Mouse (Mus musculus): ENCODE measurements around the gene Cd300lf. TPM values are rescaled to one million over a fixed set of nuclear protein-coding genes. Genes with fewer than 3 reads are reported as not detected.

The Cd300lf gene
- polyA plus RNA-seq, 1 experiment from 2014 or later = not detected

DNA sequence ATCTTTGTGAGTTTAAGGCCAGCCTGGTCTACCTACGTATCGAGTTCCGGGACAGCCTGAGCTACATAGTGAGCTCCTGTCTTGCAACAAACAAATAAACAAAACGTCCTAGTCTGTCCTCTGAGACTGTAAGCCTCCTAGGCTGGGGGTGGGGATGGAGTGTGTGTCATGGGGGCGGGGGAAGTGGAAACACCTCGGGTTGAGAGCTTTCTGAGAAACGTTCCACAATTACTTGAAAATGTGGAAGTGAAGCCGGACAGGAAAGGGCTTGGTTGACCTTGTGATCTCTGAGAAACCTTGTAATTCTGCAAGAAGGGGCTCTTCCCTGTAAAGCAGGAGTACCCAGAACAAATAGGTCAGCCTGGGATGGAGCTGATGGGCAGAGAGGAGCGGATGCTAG is 14.4 kb downstream of the Cd300lf start:
- Histone ChIP-seq H3K4me2 (replicated peaks) (no peak overlapping the region), H3K9ac (no peak overlapping the region), H3K4me3 (replicated peaks; ENCODE audit: low read length) (no peak overlapping the region), H3K36me3 (replicated peaks; ENCODE audit: control insufficient read depth, insufficient read depth) (no peaks in the 10 kb centered on the region), H3K4me1 (replicated peaks; ENCODE audit: control insufficient read depth, insufficient read depth, low read length) (no peaks in the 10 kb centered on the region), H3K9me3 (ENCODE audit: control insufficient read depth, low read length) (no peaks in the 10 kb centered on the region), H3K27ac (no peak overlapping the region), H3K27me3 (ENCODE audit: control insufficient read depth, insufficient read depth, low read length) (no peaks in the 10 kb centered on the region)
- WGBS = 82% methylated on average over 9 of the region's 9 CpGs
- ATAC-seq (ENCODE audit: low FRiP score) (no peak), DNase-seq (ENCODE audit: low spot score) (no peak)

DNA sequence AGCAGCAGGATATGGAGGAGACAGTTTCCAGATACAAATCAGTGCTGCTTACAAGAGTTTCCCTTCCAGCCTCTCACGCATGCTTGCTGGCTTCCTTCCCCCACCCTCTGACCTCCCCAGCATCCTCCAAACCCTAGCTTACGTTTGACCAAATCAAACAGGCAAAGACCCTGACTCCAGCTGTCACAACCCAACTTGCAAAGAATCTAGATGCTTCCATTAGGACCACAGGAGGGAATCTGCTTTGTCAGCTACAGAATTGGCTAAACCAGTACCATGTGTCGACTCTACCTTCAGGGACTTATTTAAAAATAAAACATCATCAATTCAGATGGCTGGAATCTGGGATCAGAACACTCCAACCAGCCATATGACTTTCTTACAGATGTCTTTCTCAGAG is 21.6 kb downstream of the Cd300lf start:
- no peak overlapping the region for H3K4me2 ChIP-seq (replicated peaks)
- H3K27me3 ChIP-seq (ENCODE audit: control insufficient read depth, insufficient read depth, low read length) = no peaks in the 10 kb centered on the region
- no peak overlapping the region for H3K27ac ChIP-seq
- ATAC-seq (ENCODE audit: low FRiP score) (no peak), DNase-seq (ENCODE audit: low spot score) (no peak)
- H3K4me3 ChIP-seq (replicated peaks; ENCODE audit: low read length) = no peak overlapping the region
- no peak overlapping the region for H3K9ac ChIP-seq
- H3K36me3 ChIP-seq (replicated peaks; ENCODE audit: control insufficient read depth, insufficient read depth) = no peaks in the 10 kb centered on the region
- 62% methylated on average over 3 of the region's 3 CpGs for WGBS
- H3K9me3 ChIP-seq (ENCODE audit: control insufficient read depth, low read length) = no peaks in the 10 kb centered on the region
- H3K4me1 ChIP-seq (replicated peaks; ENCODE audit: control insufficient read depth, insufficient read depth, low read length) = no peaks in the 10 kb centered on the region

DNA sequence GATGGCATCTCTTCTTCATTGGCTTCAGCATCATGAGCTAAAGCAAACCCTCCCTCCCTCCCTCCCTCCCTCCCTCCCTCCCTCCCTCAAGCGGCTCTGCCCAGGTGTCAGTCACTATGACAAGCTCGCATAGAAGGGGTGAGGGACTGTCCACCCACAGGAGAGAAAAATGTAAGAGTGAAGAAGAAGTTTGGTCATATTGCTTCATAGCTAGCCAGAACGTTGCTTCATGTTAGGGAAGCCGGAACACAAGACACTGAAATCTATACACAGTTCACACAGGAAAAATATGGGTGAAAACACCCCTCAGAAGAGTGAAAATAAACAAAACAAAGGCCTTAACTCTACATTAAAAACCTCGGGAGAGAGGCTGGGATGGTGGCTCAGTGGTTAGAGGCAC is 23.5 kb downstream of the Cd300lf start:
- no peak overlapping the region for H3K9ac ChIP-seq
- no peak overlapping the region for H3K27ac ChIP-seq
- ATAC-seq (ENCODE audit: low FRiP score) (no peak), DNase-seq (ENCODE audit: low spot score) (no peak)
- H3K4me2 ChIP-seq (replicated peaks) = no peak overlapping the region
- H3K4me1 ChIP-seq (replicated peaks; ENCODE audit: control insufficient read depth, insufficient read depth, low read length) = no peaks in the 10 kb centered on the region
- no peaks in the 10 kb centered on the region for H3K9me3 ChIP-seq (ENCODE audit: control insufficient read depth, low read length)
- no peaks in the 10 kb centered on the region for H3K27me3 ChIP-seq (ENCODE audit: control insufficient read depth, insufficient read depth, low read length)
- whole genome bisulfite sequencing = 90% methylated on average over 3 of the region's 5 CpGs
- no peaks in the 10 kb centered on the region for H3K36me3 ChIP-seq (replicated peaks; ENCODE audit: control insufficient read depth, insufficient read depth)
- H3K4me3 ChIP-seq (replicated peaks; ENCODE audit: low read length) = no peak overlapping the region

DNA sequence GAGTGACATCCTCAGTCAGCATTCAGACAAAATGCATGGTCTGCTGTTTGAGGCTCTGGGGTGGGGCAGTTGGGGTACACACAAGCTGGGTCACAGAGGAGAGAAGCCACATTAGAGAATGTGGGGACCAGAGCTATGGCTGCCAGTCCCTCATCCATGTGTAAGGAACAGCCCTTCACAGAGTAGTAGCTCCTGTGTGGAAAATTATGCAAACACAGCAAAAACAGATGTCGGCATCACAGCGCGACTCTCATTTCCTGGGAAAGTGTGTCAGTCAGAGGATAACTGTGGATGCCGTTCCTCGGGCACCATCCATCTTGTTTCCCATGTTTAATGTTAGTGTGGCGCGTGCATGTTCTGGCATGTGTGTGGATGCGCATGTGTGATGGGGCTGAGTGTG is 25.6 kb downstream of the Cd300lf start:
- no peak overlapping the region for H3K27ac ChIP-seq
- no peaks in the 10 kb centered on the region for H3K9me3 ChIP-seq (ENCODE audit: control insufficient read depth, low read length)

DNA sequence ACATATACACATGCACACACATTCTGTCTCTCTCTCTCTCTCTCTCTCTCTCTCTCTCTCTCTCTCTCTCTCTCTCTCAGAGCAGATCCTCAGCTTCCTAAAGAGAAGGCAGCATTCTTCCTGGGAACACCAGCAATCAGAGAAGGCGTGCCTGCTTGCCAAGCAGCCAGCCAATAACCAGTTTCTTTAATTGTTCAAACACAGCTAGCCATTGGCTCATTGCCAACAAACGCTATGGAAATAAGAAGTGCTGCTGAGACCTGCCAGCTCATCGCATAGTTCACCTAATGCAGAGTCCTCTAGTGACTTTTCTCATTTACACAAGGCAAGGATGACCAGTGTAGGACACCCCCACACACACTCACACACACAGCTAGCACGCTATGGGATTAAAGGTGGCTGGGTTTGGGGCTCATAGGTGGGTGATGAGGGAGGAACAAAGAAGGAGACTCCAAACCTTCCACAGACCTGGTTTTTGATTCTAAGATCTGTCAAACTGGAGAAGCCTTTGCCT is 26.3 kb downstream of the Cd300lf start:
- H3K27me3 ChIP-seq (ENCODE audit: control insufficient read depth, insufficient read depth, low read length) = no peaks in the 10 kb centered on the region
- no peak overlapping the region for H3K9ac ChIP-seq
- H3K4me3 ChIP-seq (replicated peaks; ENCODE audit: low read length) = no peak overlapping the region
- no peaks in the 10 kb centered on the region for H3K4me1 ChIP-seq (replicated peaks; ENCODE audit: control insufficient read depth, insufficient read depth, low read length)
- H3K9me3 ChIP-seq (ENCODE audit: control insufficient read depth, low read length) = no peaks in the 10 kb centered on the region
- no peaks in the 10 kb centered on the region for H3K36me3 ChIP-seq (replicated peaks; ENCODE audit: control insufficient read depth, insufficient read depth)
- ATAC-seq (ENCODE audit: low FRiP score) (no peak; the same call in 1 of the 2 replicates), DNase-seq (ENCODE audit: low spot score) (peak; percentile 75)
- H3K4me2 ChIP-seq (replicated peaks) = no peak overlapping the region
- no peak overlapping the region for H3K27ac ChIP-seq
- WGBS = 32% methylated on average over 4 of the region's 4 CpGs

More for the DNA sequence above, 25.6 kb downstream of the Cd300lf start:
- DNase-seq (ENCODE audit: low spot score) = no peak
- Histone ChIP-seq H3K4me1 (replicated peaks; ENCODE audit: control insufficient read depth, insufficient read depth, low read length) (no peaks in the 10 kb centered on the region), H3K36me3 (replicated peaks; ENCODE audit: control insufficient read depth, insufficient read depth) (no peaks in the 10 kb centered on the region), H3K4me2 (replicated peaks) (no peak overlapping the region), H3K9ac (no peak overlapping the region), H3K4me3 (replicated peaks; ENCODE audit: low read length) (no peak overlapping the region), H3K27me3 (ENCODE audit: control insufficient read depth, insufficient read depth, low read length) (no peaks in the 10 kb centered on the region)
- no peak for ATAC-seq (ENCODE audit: low FRiP score)
- 85% methylated on average over 8 of the region's 8 CpGs for WGBS

DNA sequence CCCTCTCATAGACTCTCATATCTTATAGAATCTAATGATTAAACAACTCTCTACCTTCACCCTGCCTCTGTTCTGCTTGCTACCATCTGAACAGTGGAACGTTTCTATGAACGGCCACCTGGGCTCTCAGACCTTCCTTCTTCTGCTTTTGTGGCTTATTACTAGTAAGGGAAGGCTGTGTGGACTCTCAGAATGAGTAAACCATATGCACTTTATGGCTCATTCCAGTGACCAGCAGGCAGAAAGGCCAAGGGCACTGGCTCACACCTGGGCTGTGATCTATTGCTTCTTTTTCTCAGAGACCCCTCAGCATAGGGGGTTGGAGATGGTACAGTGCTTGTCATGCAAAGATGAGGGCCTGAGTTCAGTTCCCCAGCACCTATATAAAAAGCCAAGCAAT is 27.2 kb downstream of the Cd300lf start:
- Histone ChIP-seq H3K27ac (no peak overlapping the region), H3K4me2 (replicated peaks) (no peak overlapping the region), H3K9ac (no peak overlapping the region), H3K9me3 (ENCODE audit: control insufficient read depth, low read length) (no peaks in the 10 kb centered on the region), H3K4me1 (replicated peaks; ENCODE audit: control insufficient read depth, insufficient read depth, low read length) (no peaks in the 10 kb centered on the region), H3K27me3 (ENCODE audit: control insufficient read depth, insufficient read depth, low read length) (no peaks in the 10 kb centered on the region), H3K4me3 (replicated peaks; ENCODE audit: low read length) (no peak overlapping the region), H3K36me3 (replicated peaks; ENCODE audit: control insufficient read depth, insufficient read depth) (no peaks in the 10 kb centered on the region)
- DNase-seq (ENCODE audit: low spot score) (no peak), ATAC-seq (ENCODE audit: low FRiP score) (no peak)
- 97% methylated on average over 2 of the region's 2 CpGs for WGBS

DNA sequence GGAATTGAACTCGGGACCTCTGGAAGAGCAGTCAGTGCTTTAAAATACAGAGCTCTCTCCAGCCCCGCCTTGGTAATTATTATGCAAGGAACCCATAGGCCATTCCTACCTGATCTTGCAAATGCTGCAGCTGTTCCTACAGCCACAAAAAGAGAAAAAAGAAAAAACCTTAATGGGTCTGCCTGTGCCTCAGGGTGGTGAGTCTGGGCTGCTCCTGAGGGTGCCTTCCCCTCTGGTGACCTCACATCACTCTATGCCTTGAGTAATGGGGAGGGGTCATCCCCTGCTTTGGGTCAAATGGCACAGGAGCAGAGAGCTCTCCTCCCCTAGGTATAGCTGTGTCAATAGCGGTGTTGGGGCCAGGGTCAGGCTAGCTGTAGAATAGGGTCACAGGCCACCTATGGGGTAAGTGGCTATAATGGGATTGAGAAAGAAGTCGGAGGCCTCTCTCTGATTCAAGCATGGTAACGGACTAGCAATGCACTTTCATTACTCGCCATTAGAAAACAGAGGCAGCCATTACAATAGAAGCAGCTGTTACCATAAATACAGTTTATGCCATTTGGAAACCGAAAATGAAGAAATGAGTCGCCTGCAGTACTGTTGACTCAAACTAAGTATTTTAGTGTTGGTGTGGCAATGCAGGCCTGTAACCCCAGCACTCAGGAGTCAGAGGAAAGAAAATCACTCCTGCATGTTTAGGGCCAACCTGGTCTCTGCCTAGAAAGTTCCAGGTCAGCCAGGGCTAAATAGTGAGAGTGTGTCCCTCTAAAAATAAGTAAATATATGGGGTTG is 28.8 kb downstream of the Cd300lf start:
- 65% methylated on average over 8 of the region's 8 CpGs for WGBS
- Histone ChIP-seq H3K27me3 (ENCODE audit: control insufficient read depth, insufficient read depth, low read length) (no peaks in the 10 kb centered on the region), H3K4me2 (replicated peaks) (no peak overlapping the region), H3K9me3 (ENCODE audit: control insufficient read depth, low read length) (no peaks in the 10 kb centered on the region), H3K4me3 (replicated peaks; ENCODE audit: low read length) (no peak overlapping the region), H3K36me3 (replicated peaks; ENCODE audit: control insufficient read depth, insufficient read depth) (no peaks in the 10 kb centered on the region), H3K4me1 (replicated peaks; ENCODE audit: control insufficient read depth, insufficient read depth, low read length) (no peaks in the 10 kb centered on the region), H3K27ac (no peak overlapping the region), H3K9ac (no peak overlapping the region)
- DNase-seq (ENCODE audit: low spot score) (no peak), ATAC-seq (ENCODE audit: low FRiP score) (no peak)

DNA sequence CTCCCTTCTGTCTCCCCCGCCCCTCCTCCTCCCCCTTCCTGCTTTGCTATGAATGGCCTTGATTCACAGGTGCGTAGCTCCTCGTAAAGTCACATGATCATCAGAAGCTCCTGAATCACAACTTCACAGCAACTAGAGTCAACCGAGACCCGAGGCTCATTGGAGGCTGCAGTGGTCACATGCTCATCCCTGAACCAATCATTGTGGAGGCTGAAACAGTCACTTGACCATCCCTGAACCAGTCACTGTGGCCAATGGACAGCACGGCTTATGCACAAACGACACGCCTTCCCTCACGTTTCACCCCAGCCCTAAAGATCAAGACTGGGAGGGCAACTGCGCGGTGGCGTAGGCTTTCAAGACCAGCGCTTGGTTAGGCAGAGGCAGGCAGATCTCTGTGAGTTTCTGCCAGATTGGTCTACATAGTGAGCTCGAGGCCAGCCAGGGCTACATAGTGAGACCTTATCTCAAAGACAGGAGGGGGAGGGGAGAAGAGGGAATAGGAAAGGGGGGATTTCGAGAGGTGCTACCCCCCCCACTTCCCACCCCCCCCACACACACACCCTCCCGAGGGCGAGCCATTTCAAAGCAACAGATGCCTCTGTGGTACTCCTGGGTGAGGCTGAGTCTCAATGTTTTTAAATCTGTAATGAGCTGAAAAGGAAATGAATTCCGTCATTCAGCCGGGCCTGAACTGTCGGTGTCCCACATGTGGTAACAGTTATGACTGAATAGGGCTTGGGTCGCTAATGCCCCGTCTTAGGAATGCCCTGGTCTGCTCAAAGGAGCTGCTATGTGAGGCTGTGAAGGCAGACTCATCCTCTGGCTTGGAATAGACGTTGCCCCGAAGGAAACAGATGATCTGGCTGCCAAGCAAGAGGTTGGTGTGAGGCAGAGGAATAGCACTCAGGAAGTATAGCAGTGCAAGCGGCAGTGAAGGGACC is 30.1 kb downstream of the Cd300lf start:
- DNase-seq (ENCODE audit: low spot score) (no peak), ATAC-seq (ENCODE audit: low FRiP score) (no peak)
- Histone ChIP-seq H3K4me2 (replicated peaks) (no peak overlapping the region), H3K4me1 (replicated peaks; ENCODE audit: control insufficient read depth, insufficient read depth, low read length) (no peaks in the 10 kb centered on the region), H3K27ac (no peak overlapping the region), H3K9me3 (ENCODE audit: control insufficient read depth, low read length) (no peaks in the 10 kb centered on the region), H3K4me3 (replicated peaks; ENCODE audit: low read length) (no peak overlapping the region), H3K36me3 (replicated peaks; ENCODE audit: control insufficient read depth, insufficient read depth) (no peaks in the 10 kb centered on the region), H3K9ac (no peak overlapping the region), H3K27me3 (ENCODE audit: control insufficient read depth, insufficient read depth, low read length) (no peaks in the 10 kb centered on the region)
- WGBS = 89% methylated on average over 25 of the region's 25 CpGs

DNA sequence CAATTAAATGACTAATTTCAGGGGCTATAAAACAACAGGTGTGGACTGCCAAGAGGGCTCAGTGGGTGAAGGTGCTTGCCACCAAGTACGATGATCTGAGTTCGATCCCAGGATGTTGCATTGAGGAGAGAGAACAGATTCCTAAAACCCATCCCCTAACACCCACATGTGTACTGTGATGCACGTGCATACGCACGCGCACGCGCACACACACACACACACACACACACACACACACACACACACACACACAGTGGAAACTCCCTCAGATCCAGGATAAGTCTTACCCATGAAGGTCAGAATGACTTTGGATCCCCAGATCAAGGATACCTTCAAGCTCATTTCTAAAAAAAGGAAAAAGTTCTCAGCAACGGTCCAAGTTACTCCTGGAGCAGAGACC is 31.7 kb downstream of the Cd300lf start:
- H3K27me3 ChIP-seq (ENCODE audit: control insufficient read depth, insufficient read depth, low read length) = no peaks in the 10 kb centered on the region
- H3K27ac ChIP-seq = no peak overlapping the region
- no peaks in the 10 kb centered on the region for H3K9me3 ChIP-seq (ENCODE audit: control insufficient read depth, low read length)
- H3K9ac ChIP-seq = no peak overlapping the region
- H3K4me3 ChIP-seq (replicated peaks; ENCODE audit: low read length) = no peak overlapping the region
- no peaks in the 10 kb centered on the region for H3K4me1 ChIP-seq (replicated peaks; ENCODE audit: control insufficient read depth, insufficient read depth, low read length)
- no peak for DNase-seq (ENCODE audit: low spot score)
- WGBS = 96% methylated on average over 9 of the region's 9 CpGs
- no peak for ATAC-seq (ENCODE audit: low FRiP score)
- no peak overlapping the region for H3K4me2 ChIP-seq (replicated peaks)
- H3K36me3 ChIP-seq (replicated peaks; ENCODE audit: control insufficient read depth, insufficient read depth) = no peaks in the 10 kb centered on the region
